Mouse (Mus musculus): Measurements from ENCODE around the gene Casp4.

Casp4 gene

DNA sequence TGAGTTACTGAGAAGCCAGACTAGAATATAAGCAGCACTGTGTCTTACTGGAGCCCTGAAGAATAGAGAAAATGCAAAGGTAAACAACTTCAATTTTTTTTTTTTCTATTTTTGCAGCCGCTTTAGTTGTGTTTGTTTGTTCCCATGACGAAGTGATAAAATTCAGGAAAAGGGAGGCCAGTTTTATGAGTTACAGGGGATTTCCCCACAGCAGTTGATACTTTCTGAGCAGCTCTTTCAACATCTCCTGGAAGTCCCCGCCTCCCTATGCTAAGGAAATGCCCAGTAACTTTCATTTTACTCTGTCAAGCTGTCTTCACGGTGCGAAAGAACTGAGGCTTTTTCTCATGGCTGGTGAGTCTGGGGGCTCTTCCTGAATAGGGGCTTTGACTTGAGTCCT is at the start of gene Casp4:
Casp4 (plus strand) TSS at position 268 of the 400 bp plus-strand sequence.
- peak; percentile 3 for DNase-seq

DNA sequence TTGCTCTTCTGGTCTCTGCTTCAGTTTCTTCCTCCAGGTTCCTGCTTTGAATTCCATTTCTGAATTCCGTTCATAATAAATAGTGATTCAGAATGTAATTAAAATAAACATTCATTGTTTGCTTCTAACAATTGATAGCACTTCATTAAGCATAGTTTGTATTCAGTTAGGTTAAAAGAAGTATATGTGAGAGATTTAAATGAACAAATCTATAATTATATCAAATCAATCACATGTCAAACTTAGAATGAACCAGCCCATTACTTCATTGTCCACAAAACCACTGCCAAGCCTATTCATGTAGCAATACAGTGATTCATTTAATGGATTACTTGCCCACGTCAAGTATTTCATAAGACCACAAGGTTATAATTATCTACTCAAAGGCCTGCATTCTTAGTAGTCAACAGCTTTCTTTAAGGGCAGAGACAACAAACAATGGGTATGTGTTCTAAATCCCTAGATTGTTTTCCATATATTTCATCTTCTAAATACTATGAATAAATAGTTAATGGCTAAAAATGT is 44.6 kb upstream of the Casp4 start:
- no peak for DNase-seq

DNA sequence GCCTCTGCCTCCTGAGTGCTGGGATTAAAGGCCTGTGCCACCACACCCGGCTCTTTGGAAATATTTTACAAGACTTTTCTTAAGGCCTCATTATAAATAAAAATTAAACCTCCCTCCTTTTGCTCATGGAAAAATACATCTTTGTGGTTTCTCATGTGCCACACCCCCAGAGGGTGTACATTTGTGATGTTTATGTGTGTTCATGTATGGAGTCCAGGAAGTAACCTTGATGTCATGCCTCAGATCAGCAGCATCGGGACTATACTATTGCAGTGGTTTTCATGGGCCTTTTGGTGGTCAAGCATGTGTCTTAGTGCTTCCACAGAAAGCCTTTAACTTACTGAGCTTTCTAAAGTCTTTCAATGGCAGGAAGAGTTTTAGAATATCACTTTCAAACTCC is 38.4 kb upstream of the Casp4 start:
- DNase-seq: no peak

DNA sequence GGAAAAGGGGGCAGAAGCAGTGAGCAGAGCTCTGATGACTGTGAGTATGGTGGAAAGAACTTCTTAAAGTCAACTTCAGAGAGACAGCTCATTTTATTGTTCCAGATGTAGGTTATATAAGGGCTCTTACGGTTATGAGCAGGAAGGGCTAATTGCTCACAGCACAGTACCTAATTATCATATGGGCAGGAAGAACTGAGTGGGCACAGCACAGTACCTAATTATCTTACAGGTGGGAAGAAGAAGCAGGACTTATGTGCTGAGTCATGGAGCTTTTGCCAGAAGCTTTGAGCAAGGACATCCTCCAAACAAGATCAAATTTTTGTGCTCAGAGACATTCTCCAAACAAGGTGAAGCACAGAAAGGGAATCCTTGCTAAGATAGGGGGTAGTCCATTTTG is 37.7 kb upstream of the Casp4 start:
- DNase-seq: no peak

DNA sequence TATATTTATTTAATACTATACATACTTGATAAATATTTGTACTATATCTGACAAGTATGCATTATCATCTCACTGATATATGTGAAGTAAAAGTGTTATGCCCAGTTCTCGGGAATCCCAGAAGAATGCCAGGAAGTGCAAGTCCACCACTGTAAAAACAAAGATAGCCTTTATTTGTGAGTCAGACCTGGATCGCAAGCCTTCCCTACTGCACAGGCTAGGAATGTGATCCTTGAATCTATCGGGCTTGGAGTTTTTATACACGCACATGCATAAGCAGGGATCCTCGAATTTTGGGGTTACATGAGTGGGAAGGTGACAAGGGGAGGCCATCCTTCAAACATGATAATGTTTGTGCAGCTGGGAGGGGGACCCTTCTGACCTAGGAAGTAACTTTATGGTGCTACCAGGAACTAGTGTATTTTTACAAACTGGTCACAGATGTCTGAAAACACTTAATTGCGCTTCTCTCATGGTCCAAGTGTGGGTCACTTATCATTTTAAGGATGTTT is 37.2 kb upstream of the Casp4 start:
- no peak for DNase-seq

DNA sequence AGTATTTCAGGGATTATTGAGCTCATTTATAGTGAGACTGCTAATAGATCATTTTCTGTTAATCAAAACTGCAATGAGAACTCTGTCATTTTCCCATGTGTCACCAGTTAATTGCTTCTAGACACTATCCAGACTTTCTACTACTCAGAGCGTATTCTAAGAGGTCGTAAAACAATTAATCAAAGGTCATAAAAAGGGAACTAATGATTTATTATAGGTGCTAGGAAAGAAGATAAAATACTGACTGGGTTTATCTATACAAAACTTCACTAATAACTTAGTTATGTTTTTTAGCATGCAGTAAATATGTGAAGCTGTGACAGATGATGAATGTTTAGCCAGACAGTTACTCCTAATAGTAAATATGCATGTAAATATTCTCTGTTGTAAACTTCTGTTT is 22.6 kb upstream of the Casp4 start:
- no peak for DNase-seq

DNA sequence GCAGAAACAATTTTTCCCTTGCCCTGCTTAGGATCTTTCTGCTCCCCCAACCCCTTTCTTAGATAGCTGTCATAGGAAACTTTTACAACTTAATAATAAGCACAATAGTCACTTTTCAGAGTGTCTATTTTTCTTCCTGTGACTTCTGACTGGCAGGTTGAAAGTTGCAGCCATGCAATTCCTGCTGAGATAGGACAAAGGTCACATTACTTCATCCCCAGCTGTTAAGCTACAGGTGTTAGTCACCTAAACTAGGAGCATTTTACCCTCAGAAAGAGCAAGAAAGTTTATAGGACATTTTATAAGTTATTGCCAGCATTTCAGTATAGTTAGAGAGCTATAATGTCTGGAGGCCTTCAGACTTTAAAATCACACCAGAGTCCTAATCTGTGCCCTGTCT is 22.0 kb upstream of the Casp4 start:
- DNase-seq: no peak

DNA sequence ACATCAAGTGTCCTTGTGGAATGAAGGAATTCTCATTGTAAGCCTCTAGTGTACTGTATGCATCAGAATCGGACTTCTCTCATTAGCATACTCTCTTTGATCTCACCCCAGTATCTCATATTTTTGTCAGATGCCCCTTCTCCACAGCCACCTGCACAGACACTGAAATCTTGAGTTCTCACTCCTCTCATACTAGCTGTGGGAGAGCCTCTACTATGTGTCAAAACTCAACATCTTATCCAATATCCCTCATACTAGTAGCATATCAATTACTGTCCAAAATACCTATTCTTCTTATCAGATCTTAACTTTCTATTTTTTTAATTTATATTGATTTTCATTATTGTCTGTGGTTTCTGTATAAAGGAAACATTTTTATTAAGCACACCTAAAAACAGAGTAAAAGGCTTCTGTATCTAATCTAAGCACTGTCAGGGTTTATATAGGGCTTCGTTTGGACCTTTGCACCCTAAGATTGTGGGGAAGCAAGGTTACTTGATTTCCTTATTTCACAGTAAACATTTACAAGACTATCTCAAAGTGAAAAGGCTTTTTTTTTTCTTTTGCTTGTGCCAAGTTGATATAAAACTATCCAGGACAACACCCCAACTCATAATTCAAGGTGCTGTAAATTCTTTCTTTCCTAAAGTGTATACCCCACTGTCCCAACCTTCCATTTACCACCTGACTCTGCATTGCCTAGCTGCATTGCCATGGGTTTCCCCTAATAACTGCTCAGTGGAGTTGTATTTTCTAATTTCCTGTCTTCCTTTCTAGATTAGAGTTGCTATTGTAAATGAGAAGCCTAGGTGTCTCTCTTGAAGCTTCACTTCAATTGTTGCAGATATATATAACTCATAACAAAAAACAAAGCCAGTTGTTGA is 12.0 kb upstream of the Casp4 start:
- DNase-seq: no peak

DNA sequence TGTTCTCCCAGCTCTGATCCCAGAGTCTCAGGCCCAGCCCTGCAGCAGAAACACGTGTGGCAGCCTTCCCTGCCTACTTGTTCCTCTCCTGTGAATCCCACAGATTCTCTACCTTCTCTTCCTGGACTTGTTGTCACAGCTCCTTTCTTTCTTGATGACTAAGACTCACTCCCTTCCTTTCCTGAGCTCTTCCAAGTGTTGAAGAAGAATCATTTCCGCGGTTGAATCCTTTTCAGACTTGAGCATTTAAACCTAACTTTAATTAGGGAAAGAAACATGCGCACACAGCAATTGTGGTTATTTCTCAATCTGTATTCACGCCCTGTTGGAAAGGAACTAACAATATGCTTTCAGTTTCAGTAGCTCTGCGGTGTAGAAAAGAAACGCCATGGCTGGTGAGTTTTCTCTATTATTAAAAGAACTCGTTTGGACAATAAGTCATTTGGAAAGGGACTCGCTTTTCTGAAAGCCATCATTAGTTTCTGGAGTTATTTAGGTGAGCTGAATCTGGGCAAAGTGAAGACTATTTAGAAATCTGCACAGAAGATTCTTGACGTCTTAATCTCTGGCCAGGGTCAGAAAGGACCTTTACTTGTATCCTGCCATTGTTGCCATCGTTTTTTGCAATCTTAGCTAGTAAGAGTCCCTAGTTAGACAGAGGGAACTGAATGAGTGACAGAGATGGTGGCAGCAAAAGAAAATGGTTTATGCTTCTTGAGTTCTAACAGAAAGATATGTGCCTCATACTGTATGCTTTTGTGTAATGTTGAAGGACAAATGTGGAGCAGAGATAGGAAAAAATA is 10.1 kb upstream of the Casp4 start, which contains the start of gene Casp1:
Casp1 (plus strand) TSS at position 189 of the 803 bp plus-strand sequence.
- no peak for DNase-seq

DNA sequence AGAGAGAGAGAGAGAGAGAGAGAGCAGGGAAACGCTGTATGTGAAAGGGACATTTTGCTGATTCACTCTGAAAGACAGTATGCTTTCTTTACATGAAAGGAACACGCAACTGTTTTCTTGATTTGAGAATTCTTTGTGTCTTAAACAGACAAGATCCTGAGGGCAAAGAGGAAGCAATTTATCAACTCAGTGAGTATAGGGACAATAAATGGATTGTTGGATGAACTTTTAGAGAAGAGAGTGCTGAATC is 9.6 kb upstream of the Casp4 start:
- no peak for DNase-seq

DNA sequence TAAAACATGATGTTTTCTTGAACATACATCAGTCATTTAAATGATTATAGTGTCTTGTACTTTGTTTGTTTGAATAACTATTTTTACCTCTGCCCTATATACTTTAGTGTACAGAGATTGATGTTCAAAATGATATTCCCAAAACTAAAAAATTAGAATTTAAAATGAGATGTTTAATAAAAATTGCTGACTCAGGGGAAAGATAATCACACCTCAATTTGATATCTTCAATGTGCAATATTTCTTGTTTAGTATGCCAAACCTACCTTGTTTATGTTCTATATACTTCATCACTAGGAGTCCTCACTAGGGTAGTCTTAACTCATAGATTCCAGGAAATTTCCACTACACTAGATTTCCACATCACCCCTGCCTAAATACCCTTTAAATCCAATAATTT is 1.5 kb downstream of the Casp4 start:
- DNase-seq: no peak

DNA sequence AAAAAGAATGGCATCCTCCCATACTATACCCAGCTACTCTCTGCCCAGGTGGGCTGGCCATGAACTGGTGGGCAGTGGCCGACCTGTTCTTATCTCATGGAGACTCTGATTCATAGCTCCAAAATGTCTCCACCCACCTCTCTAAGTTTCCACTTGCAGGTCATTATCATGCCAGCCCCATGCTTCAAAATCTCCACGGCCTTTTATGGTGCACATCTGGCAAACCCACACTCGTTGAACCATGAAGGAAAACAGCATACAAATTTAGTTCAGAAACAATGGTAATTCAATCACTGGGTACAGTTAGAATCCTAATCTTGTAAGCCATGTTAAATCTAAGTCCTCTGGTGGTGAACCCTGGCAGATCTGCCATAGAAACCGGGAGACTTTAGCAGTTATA is 2.8 kb downstream of the Casp4 start:
- DNase-seq: no peak

DNA sequence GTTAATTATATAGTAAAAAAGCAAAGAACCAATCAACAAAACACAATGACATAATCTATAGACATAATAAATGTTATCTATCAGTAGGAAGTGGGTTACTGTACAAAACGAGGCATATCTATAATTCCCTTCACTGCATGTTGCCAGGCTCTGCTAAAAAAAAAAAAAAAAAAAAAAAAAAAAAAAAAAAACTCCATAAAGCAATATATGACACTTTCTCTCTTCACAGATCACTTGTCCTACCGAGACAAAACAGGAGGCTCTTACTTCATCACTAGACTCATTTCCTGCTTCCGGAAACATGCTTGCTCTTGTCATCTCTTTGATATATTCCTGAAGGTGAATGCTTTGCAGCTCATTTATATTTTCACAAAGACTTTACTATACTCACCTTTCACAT is 19.6 kb downstream of the Casp4 start:
- no peak for DNase-seq

DNA sequence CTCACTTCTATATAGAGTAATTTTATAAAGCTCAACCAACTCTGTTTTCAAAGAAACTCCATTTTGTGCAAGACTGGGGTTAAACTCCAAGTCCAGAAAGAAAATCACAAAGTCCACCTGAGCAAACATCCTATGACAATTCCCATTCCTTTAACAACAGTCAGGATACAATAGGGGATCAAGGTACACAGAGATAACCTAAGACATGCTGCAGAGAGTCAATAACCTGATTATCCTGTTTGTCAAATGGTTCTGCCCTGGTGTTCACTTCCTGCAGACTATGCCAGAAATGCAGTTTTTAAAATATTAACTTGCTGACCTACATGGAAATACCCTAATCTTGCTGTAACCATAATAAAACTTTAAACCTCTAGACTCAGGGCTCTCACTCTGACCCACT is 23.8 kb downstream of the Casp4 start:
- DNase-seq: no peak

DNA sequence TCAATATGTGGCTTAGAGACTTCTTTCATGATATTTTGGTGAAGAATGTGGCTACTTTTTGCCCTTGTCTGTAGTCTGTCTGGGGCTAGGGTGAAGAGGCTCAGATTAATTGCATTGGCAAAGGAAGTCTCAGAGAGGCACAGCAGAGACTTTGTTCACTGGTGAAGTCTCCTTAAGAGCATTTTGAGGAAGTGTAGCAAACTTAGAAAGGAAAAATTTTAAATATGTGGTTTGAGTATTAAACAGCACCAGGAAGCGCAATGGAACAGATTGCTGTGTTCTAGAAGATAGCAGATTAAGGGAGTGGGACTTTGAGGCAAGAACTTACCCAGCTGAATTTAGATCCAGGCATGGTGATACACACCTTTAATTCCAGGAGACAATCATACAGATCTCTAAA is 24.8 kb downstream of the Casp4 start:
- DNase-seq: no peak

DNA sequence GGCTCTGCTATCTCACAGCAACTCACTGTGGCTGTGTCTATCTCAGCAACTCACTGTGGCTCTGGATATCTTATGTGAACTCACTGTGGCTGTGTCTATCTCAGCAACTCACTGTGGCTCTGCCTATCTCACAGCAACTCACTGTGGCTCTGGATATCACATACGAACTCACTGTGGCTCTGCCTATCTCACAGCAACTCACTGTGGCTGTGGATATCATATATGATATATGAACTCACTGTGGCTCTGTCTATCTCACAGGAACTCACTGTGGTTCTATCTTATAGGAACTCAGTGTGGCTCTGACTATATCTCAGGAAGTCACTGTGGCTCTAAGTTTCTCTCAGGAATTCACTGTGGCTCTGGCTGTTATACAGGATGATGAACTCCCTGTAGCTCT is 34.5 kb downstream of the Casp4 start:
- no peak for DNase-seq

DNA sequence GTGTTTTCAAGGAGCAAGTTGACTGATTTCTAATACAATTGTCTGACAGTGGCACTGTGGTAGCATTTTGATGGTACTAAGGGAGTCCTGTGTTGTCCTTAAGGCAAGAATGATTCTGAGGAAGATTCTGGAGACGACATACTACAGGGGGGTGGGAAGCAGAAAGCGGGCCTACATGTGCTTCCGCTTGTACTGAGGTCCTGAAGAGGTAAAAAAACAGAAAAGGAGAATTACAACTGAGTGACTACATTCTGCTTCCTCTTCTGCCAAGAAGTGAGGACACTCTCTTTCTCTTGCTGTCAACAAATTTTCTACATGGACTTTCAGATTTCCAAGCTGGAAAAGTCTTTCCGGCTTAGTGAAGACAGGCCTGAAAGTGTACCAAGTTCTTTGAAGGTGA is 35.5 kb downstream of the Casp4 start:
- DNase-seq: no peak

DNA sequence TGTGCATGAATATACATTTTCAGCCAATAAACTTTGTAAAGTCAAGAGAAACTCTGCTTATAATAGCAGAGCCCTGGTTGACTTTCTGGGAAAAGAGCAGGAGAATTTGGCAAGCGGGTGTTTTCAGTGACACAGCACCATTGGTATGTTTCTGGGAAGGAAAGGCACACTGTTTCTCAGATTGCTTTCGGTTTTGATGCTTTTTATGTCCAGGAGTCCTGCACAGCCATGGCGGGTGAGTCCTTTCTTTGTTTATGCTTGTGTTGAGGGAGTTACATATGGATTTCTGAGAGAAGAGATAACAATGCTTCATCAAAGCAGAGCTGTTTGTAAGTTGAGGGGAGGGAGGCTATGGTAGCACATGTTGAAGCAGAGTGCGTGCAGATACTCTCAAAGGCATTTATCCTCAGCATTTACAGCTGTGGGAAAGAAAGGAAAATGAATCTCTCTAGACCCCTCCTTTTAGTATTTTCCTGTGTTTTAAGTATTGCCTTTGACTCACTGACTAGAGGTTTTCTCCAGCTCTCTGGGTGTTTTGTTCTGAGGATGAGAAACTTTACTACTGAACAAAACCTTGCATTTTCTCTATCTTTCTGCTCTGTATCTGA is 36.8 kb downstream of the Casp4 start, which contains the start of gene Casp12:
Casp12 (plus strand) TSS at position 140 of the 608 bp plus-strand sequence.
- peak; percentile 18 for DNase-seq

DNA sequence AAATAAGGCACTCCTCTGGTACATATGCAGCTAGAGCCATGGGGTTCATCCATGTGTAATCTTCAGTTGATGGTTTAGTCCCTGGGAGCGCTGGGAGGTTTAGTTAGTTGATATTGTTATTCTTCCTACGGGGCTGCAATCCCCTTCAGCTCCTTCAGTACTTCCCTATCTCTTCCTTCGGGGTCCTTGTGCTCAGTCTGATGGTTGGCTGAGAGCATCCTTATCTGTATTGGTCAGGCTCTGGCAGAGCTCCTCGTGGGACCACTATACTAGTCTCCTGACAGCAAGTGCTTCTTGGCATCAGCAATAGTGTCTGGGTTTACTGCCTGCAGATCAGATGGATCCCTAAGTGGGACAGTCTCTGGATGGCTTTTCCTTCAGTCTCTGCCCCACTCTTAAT is 38.8 kb downstream of the Casp4 start:
- DNase-seq: no peak

DNA sequence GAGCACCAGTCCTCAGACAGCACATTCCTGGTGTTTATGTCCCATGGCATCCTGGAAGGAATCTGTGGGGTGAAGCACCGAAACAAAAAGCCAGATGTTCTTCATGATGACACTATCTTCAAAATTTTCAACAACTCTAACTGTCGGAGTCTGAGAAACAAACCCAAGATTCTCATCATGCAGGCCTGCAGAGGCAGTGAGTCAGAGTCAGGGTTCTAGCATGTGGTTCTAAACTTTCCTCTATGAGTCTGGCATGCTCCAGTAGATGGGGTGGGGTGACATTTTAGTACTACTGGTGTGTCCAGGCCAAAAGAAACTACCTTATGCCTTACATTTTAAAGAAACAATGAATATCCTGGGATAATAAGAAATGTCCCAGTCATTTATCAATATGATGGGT is 45.0 kb downstream of the Casp4 start:
- no peak for DNase-seq

DNA sequence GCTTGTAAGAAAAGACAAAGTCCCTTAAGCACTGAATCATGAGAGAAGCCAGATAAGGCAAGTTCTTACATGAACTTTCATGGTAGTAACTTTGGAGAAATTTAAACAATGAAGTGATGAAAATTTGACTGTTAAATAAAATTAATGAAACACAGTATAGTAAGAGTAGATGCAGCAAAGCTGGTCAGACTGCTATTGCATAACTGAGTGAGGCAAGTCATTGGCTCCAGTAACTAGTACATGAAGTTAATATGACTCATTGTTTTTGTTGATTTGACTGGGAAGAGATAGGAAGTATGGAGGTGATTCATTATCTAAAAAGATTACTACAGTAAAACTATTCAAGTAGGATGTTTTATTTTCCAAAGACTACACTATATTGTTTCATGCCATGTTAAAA is 48.2 kb downstream of the Casp4 start:
- DNase-seq: no peak

Data from lung, postnatal 10 days (tissue).